Mouse (Mus musculus): ENCODE measurements at regions not wholly inside any gene's neighbourhood (a gene's known extent, or its start where the extent isn't known, plus 50 kb on each side); places are given as distances from the start of the nearest gene placed in this dataset.

DNA sequence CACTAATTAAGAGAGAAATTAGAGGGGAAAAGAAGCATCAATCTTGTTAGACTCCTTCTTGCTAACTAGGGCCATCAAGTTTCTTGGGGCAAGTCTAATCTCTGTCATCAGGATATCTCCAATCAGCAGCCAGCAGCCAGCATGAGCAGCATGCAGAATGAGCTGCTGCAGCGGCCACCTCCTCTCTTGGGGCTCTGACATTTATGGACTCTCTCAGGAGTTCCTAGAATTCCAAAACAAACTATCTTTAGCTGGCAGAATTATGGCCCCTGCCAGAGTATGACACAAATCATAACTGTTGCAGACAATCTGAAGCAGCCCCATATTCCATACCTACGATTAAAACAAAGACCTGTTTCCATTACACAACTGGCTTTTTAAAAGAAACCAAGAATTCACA, 56.0 kb upstream of the Tfap2a start:
- DNase-seq, result no peak

DNA sequence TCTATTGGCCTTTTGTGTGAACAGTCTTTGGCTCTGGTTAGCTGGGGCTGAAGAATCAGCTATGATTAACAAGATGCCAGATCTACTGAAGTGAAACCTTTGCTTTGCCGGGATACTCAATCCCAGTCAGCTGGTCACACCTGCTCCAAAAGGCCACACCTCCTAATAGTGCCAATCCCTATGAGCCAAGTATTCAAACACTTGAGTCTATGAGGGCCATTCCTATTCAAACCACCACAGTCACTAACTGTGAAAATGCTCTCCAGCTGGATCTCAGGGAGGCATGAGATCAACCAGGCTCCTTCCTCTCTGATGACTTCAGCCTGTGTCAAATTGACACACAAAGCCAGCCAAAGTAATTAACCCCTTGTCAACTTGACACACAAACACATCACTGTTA, 54.8 kb upstream of the Tfap2a start:
- DNase-seq, result no peak

DNA sequence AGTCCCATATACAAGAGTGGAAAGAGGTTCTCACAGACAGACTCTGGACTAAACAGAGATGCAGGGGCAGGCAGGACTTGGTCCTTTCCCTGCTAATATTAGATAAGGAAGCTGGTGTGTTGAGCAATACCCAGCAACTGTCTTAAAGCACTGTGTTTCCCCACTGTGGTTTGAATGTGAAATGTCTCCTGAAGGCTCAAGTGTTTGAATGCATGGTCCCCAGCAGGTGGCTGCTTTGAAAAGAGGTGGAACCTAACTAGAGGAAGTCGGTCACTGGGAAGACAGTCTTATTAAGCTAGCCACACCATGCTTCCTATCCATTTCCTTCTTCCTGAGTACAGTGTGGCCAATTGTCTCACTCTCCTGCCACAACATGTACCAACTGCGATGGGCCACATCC, 50.0 kb upstream of the Tfap2a start:
- peak; percentile 4 for DNase-seq
